ENCODE assay signal across 18 mouse cellular contexts in genomic region chr15:88428441-88428840, GRCm38 (mm10).
DNase-seq lines count a peak whose midpoint lies in the region; ATAC-seq lines count a peak whose summit lies in the region.
"Had no signal": no experiment of that assay in that cellular context is flagged by ENCODE, and none has a peak within 500 bp of the region (broad histone marks: within the 10 kb centered on the region; RNA-seq: fewer than 3 reads in every experiment).

No protein-coding gene starts in this region.

- no peak overlapping the region for H3K27ac ChIP-seq in forebrain, embryonic 11.5 days (ENCODE audit: low read depth, low read length)
- no peak overlapping the region for H3K27ac ChIP-seq in forebrain, embryonic 15.5 days (replicated peaks)
- no peak overlapping the region for H3K27ac ChIP-seq in midbrain, embryonic 10.5 days (replicated peaks)
- H3K27ac ChIP-seq in midbrain, embryonic 15.5 days: no peak overlapping the region
- H3K27ac ChIP-seq: intestine, embryonic 15.5 days; liver, embryonic 14.5 days; midbrain, embryonic 13.5 days had no signal

- H3K36me3 ChIP-seq in forebrain, embryonic 11.5 days (ENCODE audit: control insufficient read depth, insufficient read depth, low read length): no peaks in the 10 kb centered on the region
- H3K36me3 ChIP-seq in forebrain, embryonic 15.5 days: no peaks in the 10 kb centered on the region
- no peaks in the 10 kb centered on the region for H3K36me3 ChIP-seq in midbrain, embryonic 10.5 days
- H3K36me3 ChIP-seq in midbrain, embryonic 15.5 days (replicated peaks): no peaks in the 10 kb centered on the region
- H3K36me3 ChIP-seq: heart, embryonic 12.5 days; intestine, embryonic 15.5 days; midbrain, embryonic 13.5 days had no signal

- peaks cover 5% of the 10 kb centered on the region; the same call in 1 of the 2 replicates for H3K4me1 ChIP-seq in forebrain, embryonic 11.5 days (replicated peaks; ENCODE audit: control insufficient read depth, insufficient read depth, low read length)
- H3K4me1 ChIP-seq in forebrain, embryonic 15.5 days: no peaks in the 10 kb centered on the region
- peaks cover 20% of the 10 kb centered on the region for H3K4me1 ChIP-seq in midbrain, embryonic 10.5 days
- H3K4me1 ChIP-seq in midbrain, embryonic 15.5 days: peaks cover 8% of the 10 kb centered on the region; the same call in 1 of the 2 replicates
- H3K4me1 ChIP-seq: heart, embryonic 12.5 days; intestine, embryonic 15.5 days had no signal

- no peak overlapping the region for H3K4me3 ChIP-seq in forebrain, embryonic 11.5 days (ENCODE audit: low read depth, low read length)
- H3K4me3 ChIP-seq in forebrain, embryonic 15.5 days: no peak overlapping the region
- no peak overlapping the region for H3K4me3 ChIP-seq in midbrain, embryonic 10.5 days
- no peak overlapping the region for H3K4me3 ChIP-seq in midbrain, embryonic 15.5 days
- H3K4me3 ChIP-seq: heart, embryonic 12.5 days; intestine, embryonic 15.5 days; midbrain, embryonic 13.5 days had no signal

- peak; percentile 67 for DNase-seq in forebrain, embryonic 11.5 days (ENCODE audit: low spot score)
- peak; percentile 38 for DNase-seq in midbrain, embryonic 10.5 days (ENCODE audit: low spot score)
- peak; percentile 8 for DNase-seq in embryo, embryonic 11.5 days (ENCODE audit: low read depth, low spot score)
- peak; percentile 7 for DNase-seq in mesoderm, embryonic 11.5 days (ENCODE audit: low read depth, low spot score)
- DNase-seq in spleen, adult 18-20 months: no peak
- no peak for DNase-seq in spleen, postnatal 36 days (ENCODE audit: low spot score in 2 of 2)
- DNase-seq: cerebellum, adult 18-20 months; heart, postnatal 36 days; kidney, postnatal 36 days; thymus, adult 2 months had no signal

- no peak for ATAC-seq in forebrain, embryonic 11.5 days (replicated peaks; ENCODE audit: low FRiP score)
- ATAC-seq in forebrain, embryonic 15.5 days (replicated peaks): no peak
- no peak for ATAC-seq in midbrain, embryonic 15.5 days (replicated peaks)
- ATAC-seq: intestine, embryonic 15.5 days; midbrain, embryonic 13.5 days; Patski had no signal

- no peak overlapping the region for H3K4me2 ChIP-seq in forebrain, embryonic 11.5 days (ENCODE audit: low read depth, low read length, severe bottlenecking)
- H3K4me2 ChIP-seq in forebrain, embryonic 15.5 days (replicated peaks): no peak overlapping the region
- H3K4me2 ChIP-seq in midbrain, embryonic 15.5 days: no peak overlapping the region
- H3K4me2 ChIP-seq: heart, embryonic 12.5 days; intestine, embryonic 15.5 days; midbrain, embryonic 13.5 days had no signal

- no peaks in the 10 kb centered on the region for H3K27me3 ChIP-seq in forebrain, embryonic 11.5 days (ENCODE audit: control insufficient read depth, insufficient read depth, low read length)
- no peaks in the 10 kb centered on the region for H3K27me3 ChIP-seq in forebrain, embryonic 15.5 days
- H3K27me3 ChIP-seq in midbrain, embryonic 10.5 days (ENCODE audit: low read depth, poor library complexity, severe bottlenecking): peaks cover 47% of the 10 kb centered on the region
- H3K27me3 ChIP-seq in midbrain, embryonic 15.5 days (replicated peaks): peaks cover 14% of the 10 kb centered on the region
- H3K27me3 ChIP-seq: CH12.LX; heart, embryonic 12.5 days; intestine, embryonic 15.5 days; Patski had no signal

- no peak overlapping the region for H3K9ac ChIP-seq in forebrain, embryonic 11.5 days (ENCODE audit: low read length)
- no peak overlapping the region for H3K9ac ChIP-seq in forebrain, embryonic 15.5 days (replicated peaks)
- H3K9ac ChIP-seq in midbrain, embryonic 15.5 days: no peak overlapping the region
- H3K9ac ChIP-seq: heart, embryonic 12.5 days; intestine, embryonic 15.5 days; liver, embryonic 14.5 days; midbrain, embryonic 13.5 days had no signal

- peaks cover 1% of the 10 kb centered on the region for H3K9me3 ChIP-seq in forebrain, embryonic 11.5 days (ENCODE audit: control insufficient read depth, low read length)
- H3K9me3 ChIP-seq in forebrain, embryonic 15.5 days: no peaks in the 10 kb centered on the region; the same call in 1 of the 2 replicates
- peaks cover 4% of the 10 kb centered on the region for H3K9me3 ChIP-seq in midbrain, embryonic 10.5 days (replicated peaks)
- no peaks in the 10 kb centered on the region for H3K9me3 ChIP-seq in midbrain, embryonic 15.5 days
- H3K9me3 ChIP-seq: intestine, embryonic 15.5 days had no signal

- WGBS in forebrain, embryonic 11.5 days: 69% methylated on average over 7 of the region's 7 CpGs
- WGBS in forebrain, embryonic 15.5 days: 68% methylated on average over 7 of the region's 7 CpGs
- 68% methylated on average over 7 of the region's 7 CpGs for WGBS in midbrain, embryonic 10.5 days
- 69% methylated on average over 7 of the region's 7 CpGs for WGBS in midbrain, embryonic 15.5 days

Comparison
In these comparisons a context has a peak if more than half of its experiments do, and no peak if none do; other contexts are left out.
1. DNase-seq: peak in forebrain, embryonic 11.5 days (single experiment), midbrain, embryonic 10.5 days (single experiment), embryo, embryonic 11.5 days (single experiment) and mesoderm, embryonic 11.5 days (single experiment); none in spleen, adult 18-20 months (0 of 2) and spleen, postnatal 36 days (0 of 2).